Mouse (Mus musculus) midbrain, embryonic 16.5 days (tissue): ENCODE results near the gene Apc2. TPM values are rescaled to one million over a fixed set of nuclear protein-coding genes. Genes with fewer than 3 reads are reported as not detected.
A peak's percentile ranks its signal among the peaks of the same experiment; 100 is the strongest.

Experiments
- ATAC-seq: fragments of 200-750 bp; cut with Nextera tagmentation; 2 replicates; pipeline ENCODE4 v1.8.0; 2017; ENCODE audit warnings: moderate TSS enrichment
- H3K27ac ChIP-seq: fragments of 300-500 bp; sonication (generic); 2 replicates; pipeline ENCODE4 v1.5.1; 2014; ENCODE audit warnings: mild to moderate bottlenecking, low read length, mixed read lengths
- H3K27me3 ChIP-seq: fragments of 300-500 bp; sonication (generic); 2 replicates; pipeline ENCODE4 v1.6.1; 2014; ENCODE audit warnings: low read depth, low read length, mixed read lengths; ENCODE audit not compliant: control insufficient read depth, insufficient read depth
- H3K36me3 ChIP-seq: fragments of 300-500 bp; sonication (generic); 2 replicates; pipeline ENCODE4 v1.6.1; 2014; ENCODE audit warnings: mild to moderate bottlenecking, low read length, moderate library complexity, mixed read lengths; ENCODE audit not compliant: control insufficient read depth, insufficient read depth
- H3K4me1 ChIP-seq: fragments of 300-500 bp; sonication (generic); 2 replicates; pipeline ENCODE4 v1.6.1; 2014; ENCODE audit warnings: mild to moderate bottlenecking, low read length, mixed read lengths; ENCODE audit not compliant: control insufficient read depth, insufficient read depth
- H3K4me2 ChIP-seq: fragments of 300-500 bp; sonication (generic); 2 replicates; pipeline ENCODE4 v1.6.1; 2014; ENCODE audit warnings: mild to moderate bottlenecking, low read length, mixed read lengths
- H3K4me3 ChIP-seq: fragments of 300-500 bp; sonication (generic); 2 replicates; pipeline ENCODE4 v1.5.1; 2014; ENCODE audit warnings: low read depth, mild to moderate bottlenecking, low read length, moderate library complexity, mixed read lengths
- H3K9ac ChIP-seq: fragments of 300-500 bp; sonication (generic); 2 replicates; pipeline ENCODE4 v1.6.1; 2014; ENCODE audit warnings: low read depth, low read length, mixed read lengths
- H3K9me3 ChIP-seq: fragments of 300-500 bp; sonication (generic); replicated peaks from 2 replicates; pipeline ENCODE4 v1.6.1; 2014; ENCODE audit warnings: mild to moderate bottlenecking, low read length, mixed read lengths; ENCODE audit not compliant: control insufficient read depth, poor library complexity, severe bottlenecking
- WGBS: fragments of 180-500 bp; shearing (Covaris S2); extraction: QIAGEN DNeasy Blood & Tissue Kit; methylation state at CpG from one replicate; pipeline ENCODE4 v1.1.7; 2014; 5-methylcytosine and 5-hydroxymethylcytosine counted together
- microRNA-seq: library from miRNA; unstranded; fragments of <30 nt; microRNA quantifications from one replicate; pipeline ENCODE4, GENCODE M21; 2017
- polyA plus RNA-seq: library from polyadenylated mRNA; unstranded; fragments of >200 nt; fragmentation: Nextera tagmentation; extraction: Ambion mirVana; gene quantifications from 2 replicates; pipeline ENCODE4 v1.2.1, GENCODE M21; 2015

The Apc2 gene
- polyA plus RNA-seq, 1 experiment from 2014 or later, result 172 TPM

- H3K4me2 ChIP-seq, result peak overlapping the region; percentile 71
- under 1% methylated on average over 34 of the region's 34 CpGs for WGBS
- peaks cover 62% of the 10 kb centered on the region for H3K27me3 ChIP-seq
- no peaks in the 10 kb centered on the region for H3K36me3 ChIP-seq
- H3K9me3 ChIP-seq, result no peaks in the 10 kb centered on the region
- peak overlapping the region; percentile 56 for H3K9ac ChIP-seq
- peaks cover 12% of the 10 kb centered on the region for H3K4me1 ChIP-seq
- H3K27ac ChIP-seq, result no peak overlapping the region
- H3K4me3 ChIP-seq, result peak overlapping the region; percentile 44
- peak; percentile 16; the same call in 1 of the 2 replicates for ATAC-seq
Measured at GRCm38 (mm10) chr10:80356737-80357136, 61.0 kb downstream of the Apc2 start.

- H3K36me3 ChIP-seq, result no peaks in the 10 kb centered on the region
- H3K4me2 ChIP-seq, result peak overlapping the region; percentile 68
- ATAC-seq, result peak; percentile 46; the same call in 1 of the 2 replicates
- no peak overlapping the region for H3K27ac ChIP-seq
- WGBS, result 32% methylated on average over 7 of the region's 7 CpGs
- H3K9ac ChIP-seq, result peak overlapping the region; percentile 59; the same call in 1 of the 2 replicates
- H3K27me3 ChIP-seq, result peaks cover 58% of the 10 kb centered on the region
- H3K4me1 ChIP-seq, result peaks cover 12% of the 10 kb centered on the region
- peak overlapping the region; percentile 40 for H3K4me3 ChIP-seq
- H3K9me3 ChIP-seq, result no peaks in the 10 kb centered on the region
Measured at GRCm38 (mm10) chr10:80357336-80357735, 61.6 kb downstream of the Apc2 start.

- peaks cover 12% of the 10 kb centered on the region for H3K4me1 ChIP-seq
- peaks cover 50% of the 10 kb centered on the region for H3K27me3 ChIP-seq
- ATAC-seq, result peak; percentile 49
- H3K9ac ChIP-seq, result peak overlapping the region; percentile 59
- H3K9me3 ChIP-seq, result no peaks in the 10 kb centered on the region
- H3K27ac ChIP-seq, result no peak overlapping the region
- whole genome bisulfite sequencing, result 5% methylated on average over 29 of the region's 31 CpGs
- peak overlapping the region; percentile 40 for H3K4me3 ChIP-seq
- peak overlapping the region; percentile 68 for H3K4me2 ChIP-seq
- H3K36me3 ChIP-seq, result no peaks in the 10 kb centered on the region
Measured at GRCm38 (mm10) chr10:80357994-80358639, 62.3 kb downstream of the Apc2 start.

- H3K4me3 ChIP-seq, result no peak overlapping the region
- H3K9me3 ChIP-seq, result no peaks in the 10 kb centered on the region
- H3K9ac ChIP-seq, result no peak overlapping the region
- H3K27ac ChIP-seq, result no peak overlapping the region
- H3K27me3 ChIP-seq, result peaks cover under 1% of the 10 kb centered on the region
- 25% methylated on average over 6 of the region's 6 CpGs for WGBS
- peak; percentile 53; the same call in 1 of the 2 replicates for ATAC-seq
- no peaks in the 10 kb centered on the region for H3K36me3 ChIP-seq
- H3K4me1 ChIP-seq, result peaks cover 2% of the 10 kb centered on the region; the same call in 1 of the 2 replicates
- H3K4me2 ChIP-seq, result no peak overlapping the region
Measured at GRCm38 (mm10) chr10:80363734-80364133, 68.0 kb downstream of the Apc2 start.

- Histone ChIP-seq H3K27ac (no peak overlapping the region), H3K9ac (no peak overlapping the region), H3K4me1 (peaks cover 2% of the 10 kb centered on the region; the same call in 1 of the 2 replicates), H3K36me3 (no peaks in the 10 kb centered on the region), H3K27me3 (no peaks in the 10 kb centered on the region; the same call in 1 of the 2 replicates), H3K4me2 (no peak overlapping the region), H3K9me3 (no peaks in the 10 kb centered on the region), H3K4me3 (no peak overlapping the region)
- WGBS, result 72% methylated on average over 6 of the region's 6 CpGs
- ATAC-seq, result no peak
Measured at GRCm38 (mm10) chr10:80365736-80366135, 70.0 kb downstream of the Apc2 start.

Small RNA genes lying within 50 kb of the gene (microRNA-seq; reads per million reads assigned to microRNA genes)
- gene Mir6911, result not detected

Other genes starting within 250 kb of the Apc2 start
- gene Gpx4, start 248.8 kb upstream of the Apc2 start, polyA plus RNA-seq, result 509 and 552 TPM in 2 replicates
- gene Sbno2, start 190.4 kb upstream of the Apc2 start, polyA plus RNA-seq, result 11.6 and 12.5 TPM in 2 replicates
- gene Stk11, start 180.2 kb upstream of the Apc2 start, polyA plus RNA-seq, result 14.2 and 15.4 TPM in 2 replicates
- 433 and 454 TPM in 2 replicates for gene Atp5d, start 157.3 kb upstream of the Apc2 start, polyA plus RNA-seq
- gene Cbarp, start 155.1 kb upstream of the Apc2 start, polyA plus RNA-seq, result 70.3 and 81.6 TPM in 2 replicates
- gene Midn, start 147.7 kb upstream of the Apc2 start, polyA plus RNA-seq, result 15.5 and 21.1 TPM in 2 replicates
- gene Cirbp, start 130.0 kb upstream of the Apc2 start, polyA plus RNA-seq, result 380 and 398 TPM in 2 replicates
- gene 1600002K03Rik, start 123.0 kb upstream of the Apc2 start, polyA plus RNA-seq, result 11.0 and 11.4 TPM in 2 replicates
- 37.3 and 43.3 TPM in 2 replicates for gene Efna2, start 116.5 kb upstream of the Apc2 start, polyA plus RNA-seq
- 47.8 and 51.1 TPM in 2 replicates for gene Mum1, start 69.5 kb upstream of the Apc2 start, polyA plus RNA-seq
- 263 and 302 TPM in 2 replicates for gene Ndufs7, start 46.9 kb upstream of the Apc2 start, polyA plus RNA-seq
- 15.8 and 19.5 TPM in 2 replicates for gene Gamt, start 35.0 kb upstream of the Apc2 start, polyA plus RNA-seq
- gene Dazap1, start 34.5 kb upstream of the Apc2 start, polyA plus RNA-seq, result 43.7 and 51.9 TPM in 2 replicates
- 465 and 476 TPM in 2 replicates for gene Rps15, start 3.5 kb upstream of the Apc2 start, polyA plus RNA-seq
- 21.9 and 26.7 TPM in 2 replicates for gene 2310011J03Rik, start 24.6 kb downstream of the Apc2 start, polyA plus RNA-seq
- gene Pcsk4, start 33.5 kb downstream of the Apc2 start, polyA plus RNA-seq, result 5.6 and 6.5 TPM in 2 replicates
- gene Reep6, start 34.0 kb downstream of the Apc2 start, polyA plus RNA-seq, result 6.0 and 8.6 TPM in 2 replicates
- 0.38 and 0.40 TPM in 2 replicates for gene Adamtsl5, start 52.4 kb downstream of the Apc2 start, polyA plus RNA-seq
- gene Plk5, start 60.5 kb downstream of the Apc2 start, polyA plus RNA-seq, result 9.6 and 11.0 TPM in 2 replicates
- gene Mex3d, start 91.7 kb downstream of the Apc2 start, polyA plus RNA-seq, result 13.6 and 15.0 TPM in 2 replicates
- 174 and 188 TPM in 2 replicates for gene Mbd3, start 103.6 kb downstream of the Apc2 start, polyA plus RNA-seq
- gene Uqcr11, start 110.9 kb downstream of the Apc2 start, polyA plus RNA-seq, result 455 and 532 TPM in 2 replicates
- 30.2 and 35.2 TPM in 2 replicates for gene Tcf3, start 137.7 kb downstream of the Apc2 start, polyA plus RNA-seq
- gene Onecut3, start 198.9 kb downstream of the Apc2 start, polyA plus RNA-seq, result 1.2 and 1.6 TPM in 2 replicates
- gene Atp8b3, start 243.1 kb downstream of the Apc2 start, polyA plus RNA-seq, result 1.1 and 1.4 TPM in 2 replicates